Mouse (Mus musculus) liver, postnatal 0 days (tissue): Measurements from ENCODE around the gene Cela1.

ENCODE experiments used
- CTCF ChIP-seq: sonication (generic); IDR thresholded peaks from 2 replicates; pipeline ENCODE4 v1.5.1; 2016; ENCODE audit warnings: antibody characterized with exemption, low read depth
- EP300 ChIP-seq: IDR thresholded peaks from 2 replicates; pipeline ENCODE4 v1.6.1; 2016; ENCODE audit warnings: antibody characterized with exemption, low read depth, mild to moderate bottlenecking

- no peak for TF ChIP-seq CTCF
- TF ChIP-seq EP300, result no peak
Observed at GRCm38 (mm10) chr15:100667420-100667819, 20.3 kb downstream of the Cela1 start.
